Mouse (Mus musculus): Measurements from ENCODE around the gene Cmklr1. TPM values are rescaled to one million over a fixed set of nuclear protein-coding genes. Genes with fewer than 3 reads are reported as not detected.

The Cmklr1 gene
- polyA plus RNA-seq (2015; fragmentation: Nextera tagmentation; extraction: Ambion mirVana) = 2.2 and 2.6 TPM in 2 replicates

- WGBS = 9% methylated on average over 30 of the region's 30 CpGs
- peak within 1 kb of the TSS; percentile 22 for H3K4me3 ChIP-seq
- peak within 1 kb of the TSS; percentile 45 for H3K9ac ChIP-seq
- peaks cover 30% of the 10 kb centered on the region for H3K27me3 ChIP-seq
- H3K4me1 ChIP-seq (replicated peaks) = peaks cover 18% of the 10 kb centered on the region
- H3K27ac ChIP-seq (replicated peaks) = no peak within 1 kb of the TSS; the same call in 1 of the 2 replicates
- peak within 1 kb of the TSS; percentile 40 for H3K4me2 ChIP-seq
- no peaks in the 10 kb centered on the region for H3K36me3 ChIP-seq
- ATAC-seq (ENCODE audit: low read depth) = peak; percentile 22
- no peaks in the 10 kb centered on the region for H3K9me3 ChIP-seq
These were observed at the start of gene Cmklr1 for GRCm38 (mm10) chr5:113650035-113650865. Gene Cmklr1, minus strand, starts transcription at chr5:113650426.

- no peak for ATAC-seq (ENCODE audit: low read depth)
- Histone ChIP-seq H3K9ac (no peak overlapping the region), H3K9me3 (no peaks in the 10 kb centered on the region), H3K4me3 (no peak overlapping the region), H3K4me2 (no peak overlapping the region), H3K4me1 (replicated peaks) (peaks cover 31% of the 10 kb centered on the region), H3K36me3 (no peaks in the 10 kb centered on the region), H3K27ac (replicated peaks) (peak overlapping the region; percentile 28; the same call in 1 of the 2 replicates), H3K27me3 (no peaks in the 10 kb centered on the region)
- WGBS = 29% methylated on average over 5 of the region's 5 CpGs
These were observed 44.2 kb upstream of the Cmklr1 start for GRCm38 (mm10) chr5:113694415-113694814.

- no peak overlapping the region for H3K9ac ChIP-seq
- H3K27me3 ChIP-seq = no peaks in the 10 kb centered on the region
- H3K9me3 ChIP-seq = no peaks in the 10 kb centered on the region
- no peak for ATAC-seq (ENCODE audit: low read depth)
- peaks cover 31% of the 10 kb centered on the region for H3K4me1 ChIP-seq (replicated peaks)
- no peak overlapping the region for H3K4me2 ChIP-seq
- H3K4me3 ChIP-seq = no peak overlapping the region
- H3K36me3 ChIP-seq = no peaks in the 10 kb centered on the region
- 44% methylated on average over 4 of the region's 4 CpGs for whole genome bisulfite sequencing
- H3K27ac ChIP-seq (replicated peaks) = peak overlapping the region; percentile 28; the same call in 1 of the 2 replicates
These were observed 43.8 kb upstream of the Cmklr1 start for GRCm38 (mm10) chr5:113694000-113694399.

DNA sequence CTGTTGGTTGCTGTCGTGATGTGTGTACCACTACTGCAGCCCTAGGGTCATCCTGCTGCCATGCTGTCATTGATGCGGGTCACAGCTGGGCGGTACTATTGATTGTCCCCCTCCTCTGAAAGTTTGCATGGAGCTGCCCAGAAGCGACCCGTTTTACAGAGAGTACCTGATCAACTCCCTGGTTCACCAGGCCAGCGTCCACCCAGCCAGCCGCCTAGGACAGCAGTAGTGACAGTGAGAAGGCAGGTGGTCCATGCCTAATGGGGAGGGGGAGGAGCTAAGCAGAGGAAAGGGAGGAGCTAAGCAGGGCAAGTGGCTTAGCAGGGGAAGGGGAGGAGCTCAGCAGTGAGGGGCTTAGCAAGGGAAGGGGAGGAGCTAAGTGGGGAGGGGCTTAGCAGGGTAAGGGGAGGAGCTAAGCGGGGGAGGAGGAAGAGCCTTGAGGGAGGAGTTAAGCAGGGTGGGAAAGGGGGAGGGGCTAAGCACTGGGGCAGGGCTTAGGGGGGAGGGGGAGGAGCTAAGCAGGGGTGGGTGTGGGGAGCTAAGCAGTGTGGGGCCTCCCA, 43.0 kb upstream of the Cmklr1 start:
- 91% methylated on average over 8 of the region's 8 CpGs for WGBS
- H3K4me2 ChIP-seq = no peak overlapping the region
- no peak overlapping the region for H3K4me3 ChIP-seq
- no peaks in the 10 kb centered on the region for H3K27me3 ChIP-seq
- H3K9ac ChIP-seq = no peak overlapping the region
- H3K4me1 ChIP-seq (replicated peaks) = peaks cover 37% of the 10 kb centered on the region
- H3K36me3 ChIP-seq = no peaks in the 10 kb centered on the region
- ATAC-seq (ENCODE audit: low read depth) = no peak
- no peak overlapping the region for H3K27ac ChIP-seq (replicated peaks)
- H3K9me3 ChIP-seq = no peaks in the 10 kb centered on the region

DNA sequence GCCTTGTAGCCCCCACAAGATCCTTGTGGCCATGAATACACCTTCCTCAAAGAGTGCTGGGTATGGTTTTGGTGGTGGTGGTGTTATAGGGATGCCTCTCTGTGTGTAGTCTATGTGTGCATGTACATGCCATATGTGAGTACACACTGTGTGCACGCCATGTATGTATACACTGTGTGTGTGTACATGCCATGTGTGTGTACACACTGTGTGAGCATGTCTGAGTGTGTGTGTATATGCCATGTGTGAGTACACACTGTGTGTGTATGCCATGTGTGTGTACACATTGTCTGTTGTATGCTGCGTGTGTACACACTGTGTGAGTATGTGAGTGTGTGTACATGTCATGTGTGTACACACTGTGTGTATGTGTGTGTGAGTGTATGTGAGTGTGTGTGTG, 40.6 kb upstream of the Cmklr1 start:
- 93% methylated on average over 2 of the region's 2 CpGs for WGBS
- peaks cover 39% of the 10 kb centered on the region for H3K4me1 ChIP-seq (replicated peaks)
- no peak overlapping the region for H3K4me2 ChIP-seq
- no peak overlapping the region for H3K4me3 ChIP-seq
- no peak overlapping the region for H3K9ac ChIP-seq
- H3K9me3 ChIP-seq = no peaks in the 10 kb centered on the region
- peak; percentile 20; the same call in 1 of the 2 replicates for ATAC-seq (ENCODE audit: low read depth)
- H3K36me3 ChIP-seq = no peaks in the 10 kb centered on the region
- H3K27ac ChIP-seq (replicated peaks) = peak overlapping the region; percentile 79
- no peaks in the 10 kb centered on the region for H3K27me3 ChIP-seq

DNA sequence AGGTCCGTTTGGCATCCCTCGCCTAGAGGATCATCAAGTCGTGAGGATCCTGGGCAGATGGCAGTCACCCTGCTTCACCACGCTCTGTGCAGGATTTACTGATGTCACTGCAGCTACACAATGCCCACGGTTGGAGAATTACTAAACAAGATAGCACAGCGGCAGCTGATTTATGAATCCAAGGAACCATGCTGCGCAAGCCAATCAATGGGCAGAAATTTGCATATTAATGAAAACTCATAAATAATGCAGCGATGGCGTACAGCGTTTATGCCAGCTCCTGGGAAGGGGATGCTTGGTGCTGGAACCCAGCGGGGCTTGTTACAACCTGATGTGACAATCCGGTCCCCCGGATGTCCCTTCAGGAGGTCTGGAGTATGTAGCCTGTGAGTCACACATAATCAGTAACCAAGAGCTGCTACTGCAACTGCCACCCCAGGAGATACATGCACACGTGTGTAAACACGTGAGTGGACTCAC, 39.9 kb upstream of the Cmklr1 start:
- Histone ChIP-seq H3K4me2 (0 out of 2 replicates have a peak overlapping the region, but pooled peaks have one; percentile 5), H3K9ac (no peak overlapping the region), H3K4me3 (no peak overlapping the region), H3K27me3 (no peaks in the 10 kb centered on the region), H3K9me3 (no peaks in the 10 kb centered on the region), H3K27ac (replicated peaks) (peak overlapping the region; percentile 79), H3K36me3 (no peaks in the 10 kb centered on the region), H3K4me1 (replicated peaks) (peaks cover 37% of the 10 kb centered on the region)
- 25% methylated on average over 15 of the region's 15 CpGs for WGBS
- peak; percentile 78 for ATAC-seq (ENCODE audit: low read depth)

DNA sequence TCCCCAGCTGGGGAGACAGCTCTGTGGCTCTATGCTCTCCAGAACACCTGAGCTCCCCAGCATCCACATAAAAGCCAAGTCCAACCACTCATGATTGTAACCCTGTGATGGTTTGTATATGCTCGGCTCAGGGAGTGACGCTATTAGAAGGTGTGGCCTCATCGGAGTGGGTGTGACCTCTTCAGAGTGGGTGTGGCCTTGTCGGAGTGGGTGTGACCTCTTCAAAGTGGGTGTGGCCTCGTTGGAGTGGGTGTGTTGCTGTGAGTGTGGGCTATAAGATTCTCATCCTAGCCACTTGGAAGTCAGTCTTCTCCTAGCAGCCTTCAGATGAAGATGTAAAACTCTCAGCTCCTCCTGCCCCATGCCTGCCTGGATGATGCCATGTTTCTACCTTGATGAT, 37.3 kb upstream of the Cmklr1 start:
- Histone ChIP-seq H3K9ac (no peak overlapping the region), H3K9me3 (no peaks in the 10 kb centered on the region), H3K36me3 (no peaks in the 10 kb centered on the region), H3K4me2 (no peak overlapping the region), H3K4me3 (no peak overlapping the region), H3K27ac (replicated peaks) (no peak overlapping the region), H3K27me3 (no peaks in the 10 kb centered on the region), H3K4me1 (replicated peaks) (peaks cover 32% of the 10 kb centered on the region)
- 88% methylated on average over 5 of the region's 5 CpGs for WGBS
- ATAC-seq (ENCODE audit: low read depth) = no peak

DNA sequence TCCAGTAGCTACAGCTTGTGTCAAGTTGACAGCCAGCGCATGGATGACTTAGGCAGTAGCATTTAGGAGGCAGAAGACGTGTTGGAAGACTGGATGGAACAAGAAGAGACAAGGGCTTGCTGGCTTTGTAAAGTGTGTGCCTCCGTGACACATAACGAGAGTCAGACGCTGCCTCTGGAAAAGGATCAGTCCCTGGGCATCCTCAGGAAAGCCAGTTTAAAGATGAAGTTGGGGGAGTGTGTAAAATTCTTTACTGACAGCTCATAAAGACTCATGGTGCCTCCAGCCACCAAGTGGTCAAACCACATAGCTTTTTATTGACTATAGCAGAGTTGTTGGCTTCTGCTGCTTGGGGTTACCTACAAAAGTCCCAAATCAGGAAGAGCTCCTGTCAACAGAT, 35.2 kb upstream of the Cmklr1 start:
- H3K27me3 ChIP-seq = no peaks in the 10 kb centered on the region
- peaks cover 26% of the 10 kb centered on the region for H3K4me1 ChIP-seq (replicated peaks)
- 85% methylated on average over 5 of the region's 5 CpGs for WGBS
- no peak overlapping the region for H3K27ac ChIP-seq (replicated peaks)
- peaks cover 4% of the 10 kb centered on the region; the same call in 1 of the 2 replicates for H3K9me3 ChIP-seq
- H3K36me3 ChIP-seq = no peaks in the 10 kb centered on the region
- H3K4me3 ChIP-seq = no peak overlapping the region
- ATAC-seq (ENCODE audit: low read depth) = no peak
- no peak overlapping the region for H3K9ac ChIP-seq
- no peak overlapping the region for H3K4me2 ChIP-seq

DNA sequence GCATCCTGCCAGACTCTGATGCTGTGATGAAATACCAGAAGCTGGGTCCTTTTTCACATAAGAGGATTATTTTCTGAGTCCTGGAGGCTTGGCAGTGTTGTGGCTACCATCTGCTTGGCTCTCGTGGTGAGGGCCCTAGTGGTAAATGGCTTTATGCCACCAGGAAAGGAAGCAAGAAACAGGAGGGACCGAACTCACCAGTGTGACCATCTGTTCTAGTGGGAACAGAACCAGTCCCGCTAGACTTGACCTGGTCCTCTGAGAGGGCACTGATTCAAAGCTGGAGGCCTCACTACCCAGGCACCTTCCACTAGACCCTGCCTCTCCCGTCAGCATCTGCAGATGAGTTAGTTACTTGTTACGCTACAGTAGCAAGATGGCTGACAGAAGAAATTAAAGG, 33.0 kb upstream of the Cmklr1 start:
- Histone ChIP-seq H3K9me3 (peaks cover 11% of the 10 kb centered on the region; the same call in 1 of the 2 replicates), H3K4me1 (replicated peaks) (peaks cover 12% of the 10 kb centered on the region), H3K27ac (replicated peaks) (no peak overlapping the region), H3K4me2 (no peak overlapping the region), H3K4me3 (no peak overlapping the region), H3K9ac (no peak overlapping the region), H3K36me3 (no peaks in the 10 kb centered on the region), H3K27me3 (no peaks in the 10 kb centered on the region)
- 70% methylated on average over 5 of the region's 5 CpGs for WGBS
- ATAC-seq (ENCODE audit: low read depth) = no peak

DNA sequence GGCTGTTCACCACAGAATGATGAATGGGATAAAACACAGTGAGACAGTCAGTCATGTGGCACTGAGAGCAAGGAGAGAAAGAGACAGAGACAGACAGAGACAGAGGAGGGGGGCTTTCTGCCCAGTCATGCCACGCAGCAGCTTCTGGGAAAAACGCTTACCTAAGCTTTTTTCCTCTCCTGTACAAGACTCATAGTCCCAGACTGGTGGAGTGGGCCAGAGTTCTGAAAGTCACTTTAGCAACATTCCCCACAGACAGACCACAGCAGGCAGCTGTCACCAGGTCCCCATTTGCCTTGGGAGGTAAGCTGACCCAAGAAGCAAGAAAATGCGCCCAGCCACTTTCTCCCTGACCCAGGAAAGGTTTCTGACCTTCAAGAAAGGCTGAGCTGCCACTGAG, 32.2 kb upstream of the Cmklr1 start:
- no peak for ATAC-seq (ENCODE audit: low read depth)
- Histone ChIP-seq H3K4me3 (no peak overlapping the region), H3K27ac (replicated peaks) (no peak overlapping the region), H3K9ac (no peak overlapping the region), H3K4me1 (replicated peaks) (peaks cover 11% of the 10 kb centered on the region), H3K9me3 (peaks cover 11% of the 10 kb centered on the region; the same call in 1 of the 2 replicates), H3K4me2 (no peak overlapping the region), H3K27me3 (no peaks in the 10 kb centered on the region), H3K36me3 (no peaks in the 10 kb centered on the region)
- WGBS = 79% methylated on average over 3 of the region's 3 CpGs

DNA sequence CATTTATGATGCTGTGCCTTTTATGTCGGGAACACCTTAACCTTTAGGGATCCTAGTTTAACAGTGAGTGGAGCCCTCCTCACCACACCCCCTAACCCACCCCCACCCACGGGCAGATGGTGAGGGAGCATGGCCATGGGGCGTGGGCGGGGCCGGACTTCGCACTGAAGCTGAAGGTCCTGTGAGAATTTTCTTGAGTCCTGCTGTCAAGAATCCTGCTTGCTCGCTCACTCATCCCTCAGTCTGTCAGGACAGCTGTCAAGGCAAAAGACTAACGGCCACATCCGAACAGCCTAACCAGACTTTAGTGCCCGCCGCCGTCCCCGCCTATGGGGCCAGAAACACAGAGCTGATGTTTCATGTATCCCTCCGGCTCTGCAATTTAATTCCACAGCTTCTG, 31.0 kb upstream of the Cmklr1 start:
- peaks cover 11% of the 10 kb centered on the region; the same call in 1 of the 2 replicates for H3K9me3 ChIP-seq
- no peak overlapping the region for H3K4me2 ChIP-seq
- ATAC-seq (ENCODE audit: low read depth) = no peak
- 62% methylated on average over 14 of the region's 14 CpGs for WGBS
- no peak overlapping the region for H3K27ac ChIP-seq (replicated peaks)
- no peaks in the 10 kb centered on the region for H3K36me3 ChIP-seq
- no peak overlapping the region for H3K4me3 ChIP-seq
- peaks cover 11% of the 10 kb centered on the region for H3K4me1 ChIP-seq (replicated peaks)
- no peak overlapping the region for H3K9ac ChIP-seq
- H3K27me3 ChIP-seq = no peaks in the 10 kb centered on the region

- no peak overlapping the region for H3K4me3 ChIP-seq
- no peak overlapping the region for H3K4me2 ChIP-seq
- H3K27me3 ChIP-seq = no peaks in the 10 kb centered on the region
- H3K9ac ChIP-seq = no peak overlapping the region
- no peaks in the 10 kb centered on the region for H3K36me3 ChIP-seq
- H3K4me1 ChIP-seq (replicated peaks) = peaks cover 10% of the 10 kb centered on the region
- no peak overlapping the region for H3K27ac ChIP-seq (replicated peaks)
- ATAC-seq (ENCODE audit: low read depth) = no peak
- WGBS = 94% methylated on average over 4 of the region's 4 CpGs
- peaks cover 11% of the 10 kb centered on the region; the same call in 1 of the 2 replicates for H3K9me3 ChIP-seq
These were observed 29.3 kb upstream of the Cmklr1 start for GRCm38 (mm10) chr5:113679509-113679908.
